Mouse (Mus musculus) liver, embryonic 14.5 days (tissue): ENCODE measurements at regions not wholly inside any gene's neighbourhood (a gene's known extent, or its start where the extent isn't known, plus 50 kb on each side); places are given as distances from the start of the nearest gene placed in this dataset.

Source experiments
- ATAC-seq: fragments of 200-750 bp; cut with Nextera tagmentation; 2 replicates; pipeline ENCODE4 v1.8.0; 2017; ENCODE audit warnings: moderate number of reproducible peaks, mild to moderate bottlenecking, moderate library complexity; ENCODE audit not compliant: insufficient read depth
- DNase-seq, 3 experiments: peaks; one replicate each; pipeline ENCODE4 v3.0.0-alpha.2; 2012 to 2013; ENCODE audit warnings: low read depth in 3 of 3, low spot score in 3 of 3
- H3K27ac ChIP-seq: fragments of 300-500 bp; sonication (generic); 2 replicates; pipeline ENCODE4 v1.5.1; 2014; ENCODE audit warnings: moderate library complexity, mild to moderate bottlenecking, control low read depth, inconsistent platforms
- H3K27me3 ChIP-seq: fragments of 300-500 bp; sonication (generic); 2 replicates; pipeline ENCODE4 v1.6.1; 2014; ENCODE audit warnings: mild to moderate bottlenecking, low read length, moderate library complexity; ENCODE audit not compliant: control insufficient read depth, insufficient read depth
- H3K36me3 ChIP-seq: fragments of 300-500 bp; sonication (generic); replicated peaks from 2 replicates; pipeline ENCODE4 v1.6.1; 2014; ENCODE audit warnings: low read depth; ENCODE audit not compliant: control insufficient read depth, insufficient read depth
- H3K4me1 ChIP-seq, 2 experiments: fragments of 200-500 bp in 1 of 2; fragments of 300-500 bp in 1 of 2; sonication (generic) in 1 of 2; replicated peaks; 2 replicates each; pipeline ENCODE4 v1.6.1; 2012 to 2014; ENCODE audit warnings: antibody characterized with exemption in 1 of 2, inconsistent platforms in 1 of 2, low read length in 1 of 2; ENCODE audit not compliant: control insufficient read depth in 2 of 2, insufficient read depth in 2 of 2
- H3K4me2 ChIP-seq: fragments of 300-500 bp; sonication (generic); 2 replicates; pipeline ENCODE4 v1.6.1; 2014; ENCODE audit warnings: low read depth, mild to moderate bottlenecking, control low read depth, moderate library complexity
- H3K4me3 ChIP-seq, 2 experiments: fragments of 200-500 bp in 1 of 2; fragments of 300-500 bp in 1 of 2; sonication (generic) in 1 of 2; 2 replicates each; pipeline ENCODE4 v1.5.1; 2012 to 2014; ENCODE audit warnings: low read depth in 2 of 2, low read length in 2 of 2, mild to moderate bottlenecking in 2 of 2, control low read depth in 1 of 2, inconsistent platforms in 1 of 2, moderate library complexity in 1 of 2; ENCODE audit not compliant: insufficient read depth in 1 of 2
- H3K9ac ChIP-seq: fragments of 300-500 bp; sonication (generic); replicated peaks from 2 replicates; pipeline ENCODE4 v1.6.1; 2014; ENCODE audit warnings: mild to moderate bottlenecking, control low read depth, moderate library complexity
- H3K9me3 ChIP-seq: fragments of 300-500 bp; sonication (generic); 2 replicates; pipeline ENCODE4 v1.6.1; 2016; ENCODE audit warnings: low read length, mixed read lengths; ENCODE audit not compliant: control insufficient read depth
- CTCF ChIP-seq: IDR thresholded peaks from 2 replicates; pipeline ENCODE4 v1.5.1; 2016; ENCODE audit warnings: antibody characterized with exemption, low read depth, control low read depth
- EP300 ChIP-seq: IDR thresholded peaks from 2 replicates; pipeline ENCODE4 v1.6.1; 2016; ENCODE audit warnings: antibody characterized with exemption, low read depth
- WGBS: fragments of 180-500 bp; shearing (Covaris S2); extraction: QIAGEN DNeasy Blood & Tissue Kit; methylation state at CpG from one replicate; pipeline ENCODE4 v1.1.7; 2014; ENCODE audit not compliant: insufficient replicate concordance; 5-methylcytosine and 5-hydroxymethylcytosine counted together

- H3K9me3 ChIP-seq: no peaks in the 10 kb centered on the region
- H3K27ac ChIP-seq: no peak overlapping the region
- TF ChIP-seq EP300 (no peak), CTCF (no peak)
- H3K27me3 ChIP-seq: no peaks in the 10 kb centered on the region
- no peak overlapping the region for H3K4me3 ChIP-seq
- H3K4me1 ChIP-seq: no peaks in the 10 kb centered on the region
- WGBS: 71% methylated on average over 6 of the region's 6 CpGs
- ATAC-seq (no peak), DNase-seq (no peak)
- H3K4me2 ChIP-seq: no peak overlapping the region
- no peaks in the 10 kb centered on the region for H3K36me3 ChIP-seq
- no peak overlapping the region for H3K9ac ChIP-seq
Measured at GRCm38 (mm10) chr4:56027258-56027657, 495.0 kb upstream of the Klf4 start.

GRCm38 (mm10) chr4:56024478-56024877 lies 492.2 kb upstream of the Klf4 start:
- H3K4me3 ChIP-seq: no peak overlapping the region
- H3K9me3 ChIP-seq: no peaks in the 10 kb centered on the region
- no peaks in the 10 kb centered on the region for H3K4me1 ChIP-seq
- H3K36me3 ChIP-seq: no peaks in the 10 kb centered on the region
- H3K27ac ChIP-seq: no peak overlapping the region
- no peaks in the 10 kb centered on the region for H3K27me3 ChIP-seq
- H3K4me2 ChIP-seq: no peak overlapping the region
- no peak for TF ChIP-seq EP300
- no peak overlapping the region for H3K9ac ChIP-seq
- DNase-seq (no peak), ATAC-seq (no peak)

- ATAC-seq: no peak
- DNase-seq: no peak
- no peaks in the 10 kb centered on the region for H3K27me3 ChIP-seq
- H3K27ac ChIP-seq: no peak overlapping the region
- no peak overlapping the region for H3K4me2 ChIP-seq
- no peak overlapping the region for H3K4me3 ChIP-seq
- H3K9me3 ChIP-seq: no peaks in the 10 kb centered on the region
- H3K4me1 ChIP-seq: no peaks in the 10 kb centered on the region
- H3K36me3 ChIP-seq: no peaks in the 10 kb centered on the region
- H3K9ac ChIP-seq: no peak overlapping the region
- TF ChIP-seq EP300 (no peak), CTCF (no peak)
- WGBS: 78% methylated on average over 8 of the region's 8 CpGs
Measured at GRCm38 (mm10) chr4:56018212-56018611, 485.9 kb upstream of the Klf4 start.

- Histone ChIP-seq H3K4me2 (no peak overlapping the region), H3K9ac (no peak overlapping the region), H3K4me1 (no peaks in the 10 kb centered on the region), H3K36me3 (no peaks in the 10 kb centered on the region), H3K27ac (no peak overlapping the region), H3K9me3 (no peaks in the 10 kb centered on the region), H3K4me3 (no peak overlapping the region), H3K27me3 (no peaks in the 10 kb centered on the region)
- DNase-seq (no peak), ATAC-seq (no peak)
- TF ChIP-seq CTCF (no peak), EP300 (no peak)
- WGBS: 78% methylated on average over 7 of the region's 7 CpGs
Measured at GRCm38 (mm10) chr4:56015481-56015880, 483.2 kb upstream of the Klf4 start.

- TF ChIP-seq EP300 (no peak), CTCF (no peak)
- Histone ChIP-seq H3K4me3 (no peak overlapping the region), H3K27ac (no peak overlapping the region), H3K4me1 (no peaks in the 10 kb centered on the region), H3K4me2 (no peak overlapping the region), H3K9ac (no peak overlapping the region), H3K27me3 (no peaks in the 10 kb centered on the region), H3K36me3 (no peaks in the 10 kb centered on the region), H3K9me3 (no peaks in the 10 kb centered on the region)
- no peak for ATAC-seq
- no peak for DNase-seq
- 33% methylated on average over 2 of the region's 2 CpGs for WGBS
Measured at GRCm38 (mm10) chr4:56008287-56008686, 476.0 kb upstream of the Klf4 start.

GRCm38 (mm10) chr4:56004227-56004626 lies 472.0 kb upstream of the Klf4 start:
- Histone ChIP-seq H3K4me3 (no peak overlapping the region), H3K9me3 (no peaks in the 10 kb centered on the region), H3K27ac (no peak overlapping the region), H3K27me3 (no peaks in the 10 kb centered on the region), H3K9ac (no peak overlapping the region), H3K4me2 (no peak overlapping the region), H3K36me3 (no peaks in the 10 kb centered on the region), H3K4me1 (no peaks in the 10 kb centered on the region)
- TF ChIP-seq CTCF (no peak), EP300 (no peak)
- WGBS: 51% methylated on average over 5 of the region's 5 CpGs
- no peak for ATAC-seq
- DNase-seq: no peak
